Mouse (Mus musculus) embryonic facial prominence, embryonic 11.5 days (tissue): ENCODE results near the gene Hopx. TPM values are rescaled to one million over a fixed set of nuclear protein-coding genes. Genes with fewer than 3 reads are reported as not detected.

Experiments
- ATAC-seq: fragments of 200-750 bp; cut with Nextera tagmentation; replicated peaks from 2 replicates; pipeline ENCODE4 v1.8.0; 2017; ENCODE audit warnings: low read depth; ENCODE audit not compliant: insufficient number of reproducible peaks, low FRiP score, low TSS enrichment
- DNase-seq: peaks from one replicate; pipeline ENCODE4 v3.0.0-alpha.2; 2015; ENCODE audit warnings: low spot score
- H3K27ac ChIP-seq: fragments of 300-500 bp; sonication (generic); replicated peaks from 2 replicates; pipeline ENCODE4 v1.5.1; 2014; ENCODE audit warnings: mild to moderate bottlenecking, low read depth, low read length, control low read depth
- H3K27me3 ChIP-seq: fragments of 300-500 bp; sonication (generic); 2 replicates; pipeline ENCODE4 v1.6.1; 2014; ENCODE audit warnings: mild to moderate bottlenecking, low read length, moderate library complexity, mixed read lengths; ENCODE audit not compliant: control insufficient read depth, insufficient read depth
- H3K36me3 ChIP-seq: fragments of 300-500 bp; sonication (generic); replicated peaks from 2 replicates; pipeline ENCODE4 v1.6.1; 2014; ENCODE audit warnings: low read depth, mild to moderate bottlenecking, low read length, moderate library complexity, mixed read lengths; ENCODE audit not compliant: control insufficient read depth, insufficient read depth
- H3K4me1 ChIP-seq: fragments of 300-500 bp; sonication (generic); 2 replicates; pipeline ENCODE4 v1.6.1; 2014; ENCODE audit warnings: low read length, mixed read lengths; ENCODE audit not compliant: control insufficient read depth, insufficient read depth
- H3K4me2 ChIP-seq: fragments of 300-500 bp; sonication (generic); 2 replicates; pipeline ENCODE4 v1.6.1; 2014; ENCODE audit warnings: low read depth, mild to moderate bottlenecking, control low read depth, low read length, moderate library complexity
- H3K4me3 ChIP-seq: fragments of 300-500 bp; sonication (generic); 2 replicates; pipeline ENCODE4 v1.5.1; 2014; ENCODE audit warnings: low read depth, low read length, control low read depth
- H3K9ac ChIP-seq: fragments of 300-500 bp; sonication (generic); replicated peaks from 2 replicates; pipeline ENCODE4 v1.6.1; 2014; ENCODE audit warnings: mild to moderate bottlenecking, control low read depth, low read length
- H3K9me3 ChIP-seq: fragments of 300-500 bp; sonication (generic); replicated peaks from 2 replicates; pipeline ENCODE4 v1.6.1; 2016; ENCODE audit warnings: mild to moderate bottlenecking, low read length, inconsistent platforms, mixed read lengths; ENCODE audit not compliant: control insufficient read depth
- WGBS: fragments of 180-500 bp; shearing (Covaris S2); extraction: QIAGEN DNeasy Blood & Tissue Kit; methylation state at CpG from one replicate; pipeline ENCODE4 v1.1.7; 2014; 5-methylcytosine and 5-hydroxymethylcytosine counted together
- polyA plus RNA-seq: library from polyadenylated mRNA; unstranded; fragments of >200 nt; fragmentation: Nextera tagmentation; extraction: Ambion mirVana; gene quantifications from 2 replicates; pipeline ENCODE4 v1.2.1, GENCODE M21; 2014

Gene Hopx
- polyA plus RNA-seq, 1 experiment from 2014 or later = 0.31 TPM

- DNase-seq (no peak), ATAC-seq (no peak)
- no peak overlapping the region for H3K9ac ChIP-seq
- H3K36me3 ChIP-seq = no peaks in the 10 kb centered on the region
- H3K4me3 ChIP-seq = no peak overlapping the region
- no peak overlapping the region for H3K4me2 ChIP-seq
- no peaks in the 10 kb centered on the region for H3K4me1 ChIP-seq
- no peak overlapping the region for H3K27ac ChIP-seq
- H3K27me3 ChIP-seq = no peaks in the 10 kb centered on the region
- 34% methylated on average over 8 of the region's 8 CpGs for WGBS
- no peaks in the 10 kb centered on the region for H3K9me3 ChIP-seq
Measured at GRCm38 (mm10) chr5:77137701-77138265, 22.9 kb upstream of the Hopx start.

- no peaks in the 10 kb centered on the region for H3K9me3 ChIP-seq
- no peak overlapping the region for H3K27ac ChIP-seq
- 67% methylated on average over 4 of the region's 4 CpGs for WGBS
- ATAC-seq (no peak), DNase-seq (no peak)
- H3K4me3 ChIP-seq = no peak overlapping the region
- H3K9ac ChIP-seq = no peak overlapping the region
- no peak overlapping the region for H3K4me2 ChIP-seq
- no peaks in the 10 kb centered on the region for H3K36me3 ChIP-seq
- no peaks in the 10 kb centered on the region for H3K4me1 ChIP-seq
- no peaks in the 10 kb centered on the region for H3K27me3 ChIP-seq
Measured at GRCm38 (mm10) chr5:77136684-77137224, 21.8 kb upstream of the Hopx start.

- H3K36me3 ChIP-seq = no peaks in the 10 kb centered on the region
- H3K27ac ChIP-seq = no peak overlapping the region
- H3K4me3 ChIP-seq = no peak overlapping the region
- H3K4me2 ChIP-seq = no peak overlapping the region
- no peak overlapping the region for H3K9ac ChIP-seq
- ATAC-seq = no peak
- no peaks in the 10 kb centered on the region for H3K27me3 ChIP-seq
- no peaks in the 10 kb centered on the region for H3K9me3 ChIP-seq
- no peak for DNase-seq
- no peaks in the 10 kb centered on the region for H3K4me1 ChIP-seq
- WGBS = 91% methylated on average over 2 of the region's 2 CpGs
Measured at GRCm38 (mm10) chr5:77134961-77135360, 20.0 kb upstream of the Hopx start.

GRCm38 (mm10) chr5:77134465-77134864 lies 19.5 kb upstream of the Hopx start:
- no peak for DNase-seq
- Histone ChIP-seq H3K9me3 (no peaks in the 10 kb centered on the region), H3K4me3 (no peak overlapping the region), H3K27ac (no peak overlapping the region), H3K9ac (no peak overlapping the region), H3K27me3 (no peaks in the 10 kb centered on the region), H3K4me2 (no peak overlapping the region), H3K36me3 (no peaks in the 10 kb centered on the region), H3K4me1 (no peaks in the 10 kb centered on the region)
- 73% methylated on average over 4 of the region's 4 CpGs for WGBS
- ATAC-seq = no peak

GRCm38 (mm10) chr5:77133960-77134359 lies 19.0 kb upstream of the Hopx start:
- Histone ChIP-seq H3K4me3 (no peak overlapping the region), H3K27me3 (no peaks in the 10 kb centered on the region), H3K4me1 (no peaks in the 10 kb centered on the region), H3K9ac (no peak overlapping the region), H3K9me3 (no peaks in the 10 kb centered on the region), H3K36me3 (no peaks in the 10 kb centered on the region), H3K27ac (no peak overlapping the region), H3K4me2 (no peak overlapping the region)
- DNase-seq (no peak), ATAC-seq (no peak)
- 85% methylated on average over 5 of the region's 5 CpGs for WGBS

GRCm38 (mm10) chr5:77132457-77133135 lies 17.7 kb upstream of the Hopx start:
- Histone ChIP-seq H3K36me3 (no peaks in the 10 kb centered on the region), H3K4me2 (no peak overlapping the region), H3K4me3 (no peak overlapping the region), H3K9me3 (no peaks in the 10 kb centered on the region), H3K27me3 (no peaks in the 10 kb centered on the region), H3K9ac (no peak overlapping the region), H3K27ac (no peak overlapping the region), H3K4me1 (no peaks in the 10 kb centered on the region)
- DNase-seq (no peak), ATAC-seq (no peak)
- 85% methylated on average over 2 of the region's 2 CpGs for WGBS

GRCm38 (mm10) chr5:77131879-77132278 lies 17.0 kb upstream of the Hopx start:
- Histone ChIP-seq H3K27ac (no peak overlapping the region), H3K4me1 (no peaks in the 10 kb centered on the region), H3K9ac (no peak overlapping the region), H3K9me3 (no peaks in the 10 kb centered on the region), H3K4me3 (no peak overlapping the region), H3K4me2 (no peak overlapping the region), H3K27me3 (no peaks in the 10 kb centered on the region), H3K36me3 (no peaks in the 10 kb centered on the region)
- no peak for ATAC-seq
- WGBS = 80% methylated on average over 8 of the region's 8 CpGs
- DNase-seq = no peak

- DNase-seq = no peak
- H3K4me2 ChIP-seq = no peak overlapping the region
- no peak overlapping the region for H3K27ac ChIP-seq
- no peak for ATAC-seq
- no peaks in the 10 kb centered on the region for H3K4me1 ChIP-seq
- H3K36me3 ChIP-seq = no peaks in the 10 kb centered on the region
- no peaks in the 10 kb centered on the region for H3K27me3 ChIP-seq
- H3K4me3 ChIP-seq = no peak overlapping the region
- WGBS = 78% methylated on average over 16 of the region's 16 CpGs
- H3K9ac ChIP-seq = no peak overlapping the region
- H3K9me3 ChIP-seq = no peaks in the 10 kb centered on the region
Measured at GRCm38 (mm10) chr5:77130310-77131020, 15.5 kb upstream of the Hopx start.
